Mouse (Mus musculus): ENCODE data around the gene Rngtt.
"Not testable (repeated sequence)": the region's sequence is repeated elsewhere in the genome, so short reads cannot be mapped to it uniquely, and the experiment has no call there.

The Rngtt gene

GRCm38 (mm10) chr4:33314150-33314549 lies 4.0 kb downstream of the Rngtt start:
- not testable (repeated sequence) for DNase-seq

DNA sequence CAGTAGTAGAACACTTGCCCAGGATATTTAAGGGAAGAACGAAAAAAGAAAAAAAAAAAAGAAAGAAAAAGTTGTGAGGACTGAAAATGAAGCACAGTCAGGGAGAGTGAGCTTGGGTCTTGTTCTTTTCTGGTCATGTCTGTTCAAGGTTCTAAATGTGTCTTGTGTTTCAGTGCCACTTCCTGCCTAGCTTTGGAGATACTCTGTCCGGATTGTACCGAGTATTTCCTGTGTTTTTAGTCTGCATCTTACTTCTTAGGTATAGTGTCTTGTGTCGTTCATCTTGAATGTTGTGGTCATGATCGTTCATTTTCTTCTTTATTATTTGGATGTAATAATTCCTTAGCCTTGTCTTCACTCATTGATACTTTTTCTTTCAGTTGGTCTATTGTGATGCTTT lies 5.7 kb downstream of the Rngtt start:
- DNase-seq, result no peak

- no peak for DNase-seq
Measured at GRCm38 (mm10) chr4:33331147-33331546, 21.0 kb downstream of the Rngtt start.

GRCm38 (mm10) chr4:33332956-33333455 lies 22.9 kb downstream of the Rngtt start:
- no peak for DNase-seq

DNA sequence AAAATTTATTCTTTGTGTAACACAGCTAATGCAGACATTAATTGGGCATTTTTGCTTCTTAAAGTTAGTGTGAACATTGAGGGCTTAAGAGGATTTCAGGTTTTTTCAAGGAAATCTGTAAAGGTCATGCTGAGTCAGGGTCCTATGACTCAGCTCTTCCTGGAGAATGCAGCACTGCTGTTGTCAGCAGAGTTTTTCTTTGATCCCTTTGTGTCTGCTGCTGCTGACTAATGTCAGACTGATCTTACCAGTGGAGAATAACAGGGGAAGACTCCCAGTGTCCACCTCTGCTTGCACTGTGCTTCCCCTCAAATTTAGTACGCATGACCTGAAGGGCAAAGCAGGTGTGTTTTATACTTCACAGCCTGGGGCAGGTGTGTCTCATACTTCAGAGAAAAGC lies 27.9 kb downstream of the Rngtt start:
- DNase-seq, result no peak

GRCm38 (mm10) chr4:33342877-33343731 lies 33.0 kb downstream of the Rngtt start:
- no peak for DNase-seq

DNA sequence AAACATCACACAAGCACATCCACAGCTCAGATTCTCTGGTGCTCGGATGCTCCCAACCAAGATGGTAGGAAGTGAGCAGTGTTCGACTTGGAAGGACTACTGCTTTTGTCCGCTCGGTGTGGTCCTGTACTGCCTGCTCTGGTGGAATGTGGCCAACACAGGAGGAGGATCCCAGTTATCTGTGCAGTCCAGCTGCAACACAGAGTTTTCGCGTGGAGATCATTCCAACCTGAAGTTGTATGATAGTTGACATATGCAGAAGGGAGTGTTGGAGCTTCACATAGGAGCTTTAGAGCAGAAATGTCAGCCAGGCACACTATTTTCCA lies 33.6 kb downstream of the Rngtt start:
- DNase-seq, result no peak

GRCm38 (mm10) chr4:33363451-33363850 lies 53.3 kb downstream of the Rngtt start:
- no peak for DNase-seq

- DNase-seq, result no peak
Measured at GRCm38 (mm10) chr4:33374916-33375315, 64.8 kb downstream of the Rngtt start.

DNA sequence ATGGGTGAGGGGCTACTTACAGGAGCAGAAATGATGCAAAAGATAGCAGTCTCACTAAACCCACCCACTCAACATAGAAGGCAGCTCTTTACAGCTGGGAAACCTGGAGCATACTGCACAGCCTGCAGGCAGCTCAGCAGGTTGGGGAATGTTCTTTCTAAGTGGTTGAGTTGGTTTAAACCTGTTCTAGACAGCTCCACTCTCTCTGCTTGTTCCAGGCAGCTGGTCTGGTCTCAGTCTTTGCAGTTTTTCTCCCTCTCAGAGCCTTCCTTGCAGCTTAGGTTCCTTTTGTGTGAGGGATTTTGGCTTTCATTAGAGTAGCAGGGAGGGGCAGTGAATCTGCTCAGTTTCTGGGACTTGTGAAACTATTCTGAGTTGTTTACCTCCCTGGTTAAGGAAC lies 67.5 kb downstream of the Rngtt start:
- DNase-seq, result no peak

- no peak for DNase-seq
Measured at GRCm38 (mm10) chr4:33378894-33379293, 68.8 kb downstream of the Rngtt start.

DNA sequence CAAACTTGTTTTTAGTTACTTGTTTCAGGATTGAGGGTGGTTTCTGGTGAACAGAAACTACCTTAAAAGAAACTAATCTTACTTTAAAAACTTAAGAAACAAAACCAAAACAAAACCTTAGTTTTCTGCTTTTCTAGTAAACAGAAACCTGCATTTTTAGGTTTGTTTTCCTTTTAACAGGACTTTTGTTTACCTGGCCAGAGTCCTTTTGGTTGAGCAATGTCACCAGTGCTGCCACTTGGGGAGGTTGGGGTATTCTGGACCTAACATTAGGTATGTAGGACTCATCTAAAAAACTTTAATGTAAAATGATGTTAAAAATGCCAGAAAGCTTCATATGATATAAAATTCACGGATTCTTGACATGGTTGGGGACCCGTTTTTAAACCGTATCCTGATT lies 78.8 kb downstream of the Rngtt start:
- no peak for DNase-seq

- DNase-seq, result no peak
Measured at GRCm38 (mm10) chr4:33390660-33391059, 80.5 kb downstream of the Rngtt start.

DNA sequence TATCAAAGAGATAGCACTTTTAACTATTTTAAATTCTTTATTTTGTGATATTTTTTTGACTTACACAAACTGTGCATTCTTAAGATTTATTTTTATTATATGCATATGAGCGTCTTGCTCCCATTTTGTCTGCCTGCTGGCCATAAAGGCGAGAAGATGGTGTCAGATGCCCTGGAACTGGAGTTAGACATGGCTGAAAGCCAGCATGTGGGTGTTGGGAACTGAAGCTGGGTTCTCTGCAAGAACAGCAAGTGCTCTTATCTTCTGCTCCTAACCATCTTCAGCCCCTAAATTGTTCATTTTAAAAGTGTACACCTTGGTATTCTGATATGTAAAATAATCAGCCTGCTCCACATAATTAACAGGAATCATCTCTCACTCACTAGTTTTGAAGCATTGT lies 83.3 kb downstream of the Rngtt start:
- DNase-seq, result peak; percentile 30 to 59

DNA sequence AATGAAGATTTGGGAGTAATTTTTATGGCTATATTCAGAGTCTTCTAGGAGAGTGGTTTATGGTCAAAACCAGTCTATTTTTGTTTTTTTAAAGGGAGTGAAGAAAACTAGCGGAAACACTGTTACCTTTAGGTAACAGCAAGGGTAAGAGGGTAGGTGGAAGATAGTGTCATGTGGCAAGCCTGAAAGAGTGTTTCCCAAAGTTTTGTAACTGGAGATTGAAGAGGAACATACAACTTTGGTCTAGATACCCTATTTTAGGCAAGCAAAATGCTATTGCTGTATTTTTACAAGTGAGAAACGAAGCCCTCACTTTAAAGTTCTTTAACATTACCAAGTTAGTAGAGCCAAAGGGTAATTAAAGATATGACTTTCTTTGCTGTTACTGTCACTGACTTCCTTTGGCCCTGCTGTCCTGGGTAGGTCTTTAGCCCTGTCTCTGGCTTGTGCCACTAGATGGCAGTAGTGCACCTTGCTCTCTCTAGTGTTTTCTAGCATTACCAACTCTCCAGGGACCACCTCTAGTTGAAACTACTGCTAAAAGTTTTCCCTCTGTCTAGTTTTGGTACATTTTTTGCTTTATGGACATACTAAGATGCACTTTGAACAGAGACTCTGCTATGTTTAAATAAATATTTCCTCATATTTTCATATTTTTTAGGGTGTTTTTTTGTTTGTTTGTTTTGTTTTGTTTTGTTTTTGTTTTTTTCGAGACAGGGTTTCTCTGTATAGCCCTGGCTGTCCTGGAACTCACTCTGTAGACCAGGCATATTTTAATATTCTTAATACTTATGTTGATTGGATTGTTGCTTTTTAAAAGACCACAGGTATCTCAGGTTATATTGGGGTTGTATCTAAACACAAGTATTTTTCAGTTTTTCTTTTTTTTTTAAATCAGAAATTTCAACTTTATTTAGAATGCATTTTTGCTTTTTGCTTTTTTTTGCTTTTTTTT lies 86.4 kb downstream of the Rngtt start:
- DNase-seq, result peak; percentile 83 to 93

DNA sequence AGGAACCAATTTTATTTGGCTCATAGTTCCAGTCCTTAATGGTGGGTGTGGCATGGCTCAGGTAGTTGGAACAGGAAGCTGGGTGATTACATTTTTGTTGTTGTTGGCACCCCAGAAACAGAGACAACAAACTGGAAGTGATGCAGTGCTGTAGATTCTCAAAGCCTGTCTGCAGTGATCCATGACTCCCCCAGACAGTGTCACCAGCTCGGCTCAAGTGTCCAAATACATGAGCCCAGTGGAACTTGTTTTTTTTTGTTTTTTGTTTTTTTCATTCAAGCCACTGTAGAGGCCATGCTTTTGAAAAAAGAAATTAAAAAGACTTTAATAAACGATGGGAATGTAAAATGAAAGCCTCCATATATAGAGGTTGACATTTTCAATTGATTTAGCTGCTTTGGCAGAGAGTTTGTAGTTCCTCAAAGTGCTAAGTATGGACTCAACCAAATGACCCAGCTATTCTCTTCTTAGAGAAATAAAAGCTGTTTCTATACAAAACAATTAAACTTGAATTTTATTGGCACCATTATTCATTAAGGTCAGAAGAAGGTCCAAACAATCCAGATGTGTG lies 95.7 kb downstream of the Rngtt start:
- DNase-seq, result no peak

DNA sequence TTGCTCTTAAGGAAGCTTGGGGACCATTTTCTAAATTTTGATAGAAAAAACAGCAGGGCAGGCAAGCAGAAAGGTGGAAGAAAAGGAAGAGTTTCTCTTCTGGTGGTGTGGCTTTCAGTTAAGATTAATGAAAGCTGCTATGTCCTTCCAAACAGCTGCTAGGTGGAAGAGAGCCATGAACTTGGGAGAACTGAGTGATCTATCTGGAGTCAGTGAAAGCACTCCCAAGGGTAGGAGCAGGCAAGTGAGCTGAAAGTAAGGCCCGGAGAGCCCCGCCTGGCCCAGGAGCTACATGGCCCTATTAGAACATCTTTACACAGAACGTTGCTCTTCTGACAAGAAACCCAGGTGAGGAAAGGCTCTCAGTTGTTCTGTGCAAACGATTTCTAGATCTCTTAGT lies 103.7 kb downstream of the Rngtt start:
- DNase-seq, result no peak

DNA sequence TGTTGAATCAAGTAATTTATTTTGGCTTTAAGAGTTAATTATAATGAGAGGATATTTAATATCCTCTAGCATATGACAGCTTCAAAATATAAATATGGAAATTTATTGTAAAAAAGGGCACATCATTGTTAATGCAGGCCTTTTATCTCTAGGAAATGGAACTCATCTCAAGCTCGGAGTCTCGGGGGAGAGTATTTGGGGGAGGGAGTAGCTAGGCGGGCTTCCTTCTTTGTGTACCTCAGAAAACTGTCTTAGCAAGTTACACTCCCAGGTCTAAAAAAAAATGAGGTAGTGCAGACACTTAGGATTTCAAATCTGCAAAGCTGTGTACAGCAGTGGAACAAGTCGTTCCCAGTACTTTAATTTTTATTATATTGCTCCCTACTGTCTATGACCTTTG lies 104.7 kb downstream of the Rngtt start:
- no peak for DNase-seq

- no peak for DNase-seq
Measured at GRCm38 (mm10) chr4:33417391-33417790, 107.3 kb downstream of the Rngtt start.

DNA sequence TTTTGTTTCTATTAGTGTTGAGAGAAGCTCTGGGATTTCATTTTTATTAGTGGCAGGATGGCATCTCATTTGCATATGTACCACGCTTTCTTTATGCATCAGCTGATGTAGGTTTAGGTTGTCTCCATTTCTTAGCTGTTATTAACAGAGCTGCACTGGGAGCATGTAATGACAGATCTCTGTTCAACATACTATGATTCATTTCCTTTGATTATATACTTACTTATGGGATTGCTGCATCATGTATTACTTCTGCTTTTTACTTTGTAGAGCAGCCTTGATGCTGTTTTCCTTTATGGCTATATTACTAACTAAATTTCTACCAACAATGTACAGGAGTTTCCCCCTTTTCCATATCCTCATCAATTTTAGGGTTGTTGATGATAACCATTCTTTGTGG lies 109.5 kb downstream of the Rngtt start:
- no peak for DNase-seq

DNA sequence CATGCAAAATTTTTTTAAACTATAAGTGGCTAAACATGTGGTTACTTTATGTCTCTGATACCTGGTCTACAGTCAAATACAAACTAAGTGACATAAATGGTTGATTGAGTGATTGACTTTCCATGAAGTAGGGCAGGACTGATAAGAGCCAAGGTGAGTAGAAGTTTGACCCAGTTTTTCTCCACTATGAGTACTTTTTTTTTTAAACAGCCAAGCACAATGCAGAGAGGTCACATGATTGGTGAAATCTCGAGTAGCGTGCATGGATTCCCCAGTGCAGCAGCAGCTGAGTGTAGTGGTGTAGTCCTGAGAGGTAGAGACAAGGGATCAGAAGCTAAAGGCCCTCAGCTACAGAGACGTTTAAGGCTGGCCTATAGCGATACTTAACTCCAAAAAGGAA lies 118.7 kb downstream of the Rngtt start:
- no peak for DNase-seq

DNA sequence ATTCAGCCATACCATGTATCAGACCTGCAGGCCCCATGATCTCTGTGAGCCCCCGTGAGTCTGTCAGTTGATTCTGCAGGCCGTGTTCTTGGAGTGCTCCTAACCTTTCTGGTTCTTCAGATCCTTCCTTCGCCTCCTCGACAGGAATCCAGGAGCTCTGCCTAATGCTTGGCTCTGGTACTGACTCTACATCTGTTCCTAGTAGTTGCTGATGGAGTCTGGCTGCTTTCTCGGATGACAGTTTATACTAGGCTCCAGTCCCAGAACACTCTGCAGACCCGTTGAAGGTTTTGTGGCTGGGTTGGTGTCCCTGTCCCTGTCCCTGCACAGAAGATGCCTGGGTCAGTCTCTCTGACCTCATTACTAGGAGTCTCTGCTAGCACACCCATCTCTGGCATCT lies 131.8 kb downstream of the Rngtt start:
- no peak for DNase-seq

GRCm38 (mm10) chr4:33446265-33446664 lies 136.2 kb downstream of the Rngtt start:
- DNase-seq, result no peak

Data from cerebellum, postnatal 25 days (tissue).